Mouse (Mus musculus) olfactory bulb, adult 2 months (tissue): ENCODE data around the gene Hccs. TPM values are rescaled to one million over a fixed set of nuclear protein-coding genes. Genes with fewer than 3 reads are reported as not detected.
"Not testable (repeated sequence)": the region's sequence is repeated elsewhere in the genome, so short reads cannot be mapped to it uniquely, and the experiment has no call there.

Source experiments
- H3K27ac ChIP-seq: fragments of 200-500 bp; 2 replicates; pipeline ENCODE4 v1.5.1; 2012; ENCODE audit warnings: low read depth, low read length; ENCODE audit not compliant: insufficient read depth
- H3K4me1 ChIP-seq: fragments of 200-500 bp; 2 replicates; pipeline ENCODE4 v1.6.1; 2012; ENCODE audit warnings: low read length; ENCODE audit not compliant: control insufficient read depth, insufficient read depth
- H3K4me3 ChIP-seq: fragments of 200-500 bp; 2 replicates; pipeline ENCODE4 v1.5.1; 2012; ENCODE audit warnings: mild to moderate bottlenecking, low read depth, low read length, moderate library complexity; ENCODE audit not compliant: insufficient read depth
- CTCF ChIP-seq: fragments of 200-500 bp; IDR thresholded peaks from 2 replicates; pipeline ENCODE4 v1.5.1; 2012; ENCODE audit warnings: low read depth, mild to moderate bottlenecking, low read length, moderate library complexity; ENCODE audit not compliant: insufficient read depth
- POLR2A ChIP-seq: fragments of 200-500 bp; IDR thresholded peaks from 2 replicates; pipeline ENCODE4 v1.6.1; 2012; ENCODE audit warnings: mild to moderate bottlenecking, low read depth, low read length, moderate library complexity; ENCODE audit not compliant: insufficient read depth
- WGBS: fragments of 180-500 bp; shearing (Covaris S2); methylation state at CpG from one replicate; pipeline ENCODE4 v1.1.7; 2018; 5-methylcytosine and 5-hydroxymethylcytosine counted together
- polyA plus RNA-seq: library from polyadenylated mRNA; stranded (reverse); fragments of >200 nt; gene quantifications from 2 replicates; pipeline ENCODE4 v1.2.4, GENCODE M21; 2012; ENCODE audit warnings: low replicate concordance; ENCODE audit not compliant: missing spikeins, insufficient read depth, insufficient read length

The Hccs gene
- not detected in 2 replicates for polyA plus RNA-seq

GRCm38 (mm10) chrX:169319945-169320667, at the start of gene Hccs:
Hccs (minus strand) TSS chrX:169320372.
- WGBS: 27% methylated on average over 93 of the region's 97 CpGs
- Histone ChIP-seq H3K4me3 (peak within 1 kb of the TSS; percentile 86), H3K27ac (peak within 1 kb of the TSS; percentile 33; the same call in 1 of the 2 replicates), H3K4me1 (no peaks in the 10 kb centered on the region)
- no peak for TF ChIP-seq POLR2A
- TF ChIP-seq CTCF: no peak

GRCm38 (mm10) chrX:169357146-169357772, 37.1 kb upstream of the Hccs start:
- Histone ChIP-seq H3K4me1 (no peaks in the 10 kb centered on the region), H3K4me3 (no peak overlapping the region), H3K27ac (no peak overlapping the region)
- WGBS: 78% methylated on average over 4 of the region's 4 CpGs
- TF ChIP-seq CTCF: no peak
- no peak for TF ChIP-seq POLR2A

- WGBS: 84% methylated on average over 3 of the region's 3 CpGs
- no peak for TF ChIP-seq POLR2A
- TF ChIP-seq CTCF: no peak
- no peaks in the 10 kb centered on the region for H3K4me1 ChIP-seq
- no peak overlapping the region for H3K27ac ChIP-seq
- H3K4me3 ChIP-seq: no peak overlapping the region
These were observed 18.0 kb upstream of the Hccs start for GRCm38 (mm10) chrX:169338213-169338612.

- H3K27ac ChIP-seq: no peak overlapping the region
- no peak overlapping the region for H3K4me3 ChIP-seq
- TF ChIP-seq CTCF (no peak), POLR2A (no peak)
- no peaks in the 10 kb centered on the region for H3K4me1 ChIP-seq
These were observed 17.4 kb upstream of the Hccs start for GRCm38 (mm10) chrX:169337559-169337958.

GRCm38 (mm10) chrX:169332264-169332663, 12.1 kb upstream of the Hccs start:
- 31% methylated on average over 3 of the region's 3 CpGs for WGBS
- H3K4me3 ChIP-seq: no peak overlapping the region
- H3K27ac ChIP-seq: no peak overlapping the region
- H3K4me1 ChIP-seq: no peaks in the 10 kb centered on the region
- TF ChIP-seq POLR2A: no peak
- TF ChIP-seq CTCF: no peak

- no peak for TF ChIP-seq POLR2A
- TF ChIP-seq CTCF: no peak
- no peaks in the 10 kb centered on the region for H3K4me1 ChIP-seq
- WGBS: 62% methylated on average over 3 of the region's 3 CpGs
These were observed 5.9 kb upstream of the Hccs start for GRCm38 (mm10) chrX:169325929-169326595.

GRCm38 (mm10) chrX:169320668-169321005, 465 bp upstream of the Hccs start:
- 21% methylated on average over 15 of the region's 15 CpGs for WGBS
- not testable (repeated sequence) for H3K4me1 ChIP-seq, H3K27ac ChIP-seq
- H3K4me3 ChIP-seq: peak overlapping the region; percentile 86

More at GRCm38 (mm10) chrX:169325929-169326595, 5.9 kb upstream of the Hccs start:
- Histone ChIP-seq H3K27ac (no peak overlapping the region), H3K4me3 (no peak overlapping the region)

- H3K27ac ChIP-seq: 0 out of 2 replicates have a peak overlapping the region, but pooled peaks have one; percentile 29
- TF ChIP-seq POLR2A (no peak), CTCF (no peak)
- peak overlapping the region; percentile 86 for H3K4me3 ChIP-seq
- no peaks in the 10 kb centered on the region for H3K4me1 ChIP-seq
- WGBS: 28% methylated on average over 12 of the region's 12 CpGs
These were observed 959 bp downstream of the Hccs start for GRCm38 (mm10) chrX:169319066-169319760.
